Mouse (Mus musculus): ENCODE results near the gene Gga3. TPM values are rescaled to one million over a fixed set of nuclear protein-coding genes. Genes with fewer than 3 reads are reported as not detected.

Gga3 gene
- polyA plus RNA-seq, 1 experiment from 2014 or later, result 6.8 TPM

- ATAC-seq (no peak), DNase-seq (ENCODE audit: low spot score) (no peak)
- Histone ChIP-seq H3K27me3 (replicated peaks; ENCODE audit: insufficient read depth, low read length) (no peaks in the 10 kb centered on the region), H3K4me3 (ENCODE audit: low read depth, low read length) (no peak overlapping the region), H3K27ac (ENCODE audit: low read length) (no peak overlapping the region), H3K4me2 (replicated peaks; ENCODE audit: low read depth, low read length) (no peak overlapping the region), H3K4me1 (ENCODE audit: insufficient read depth, low read depth, low read length) (no peaks in the 10 kb centered on the region), H3K9ac (replicated peaks; ENCODE audit: low read depth) (no peak overlapping the region), H3K9me3 (ENCODE audit: low read length) (no peaks in the 10 kb centered on the region), H3K36me3 (ENCODE audit: insufficient read depth, low read length) (peaks cover 55% of the 10 kb centered on the region)
- no peak for TF ChIP-seq EP300 (IDR thresholded peaks at IDR 0.05)
- no peak for TF ChIP-seq CTCF (IDR thresholded peaks at IDR 0.05)
- WGBS, result 76% methylated on average over 9 of the region's 9 CpGs
These were observed 15.9 kb downstream of the Gga3 start for GRCm38 (mm10) chr11:115587984-115588383.

GRCm38 (mm10) chr11:115586403-115586802, 17.4 kb downstream of the Gga3 start:
- TF ChIP-seq CTCF (IDR thresholded peaks at IDR 0.05), result no peak
- no peak for TF ChIP-seq EP300 (IDR thresholded peaks at IDR 0.05)
- Histone ChIP-seq H3K36me3 (ENCODE audit: insufficient read depth, low read length) (peaks cover 57% of the 10 kb centered on the region), H3K4me1 (ENCODE audit: insufficient read depth, low read depth, low read length) (no peaks in the 10 kb centered on the region), H3K9me3 (ENCODE audit: low read length) (no peaks in the 10 kb centered on the region), H3K4me3 (ENCODE audit: low read depth, low read length) (no peak overlapping the region), H3K27ac (ENCODE audit: low read length) (no peak overlapping the region), H3K9ac (replicated peaks; ENCODE audit: low read depth) (no peak overlapping the region), H3K27me3 (replicated peaks; ENCODE audit: insufficient read depth, low read length) (no peaks in the 10 kb centered on the region), H3K4me2 (replicated peaks; ENCODE audit: low read depth, low read length) (no peak overlapping the region)
- DNase-seq (ENCODE audit: low spot score), result no peak
- WGBS, result 86% methylated on average over 9 of the region's 9 CpGs
- ATAC-seq, result no peak

GRCm38 (mm10) chr11:115585573-115586100, 18.2 kb downstream of the Gga3 start:
- no peak overlapping the region for H3K4me3 ChIP-seq (ENCODE audit: low read depth, low read length)
- peaks cover 51% of the 10 kb centered on the region for H3K36me3 ChIP-seq (ENCODE audit: insufficient read depth, low read length)
- no peak for DNase-seq (ENCODE audit: low spot score)
- H3K27me3 ChIP-seq (replicated peaks; ENCODE audit: insufficient read depth, low read length), result no peaks in the 10 kb centered on the region
- no peak for TF ChIP-seq CTCF (IDR thresholded peaks at IDR 0.05)
- peak; percentile 29; the same call in 1 of the 2 replicates for TF ChIP-seq EP300 (IDR thresholded peaks at IDR 0.05)
- H3K4me2 ChIP-seq (replicated peaks; ENCODE audit: low read depth, low read length), result no peak overlapping the region
- no peaks in the 10 kb centered on the region for H3K9me3 ChIP-seq (ENCODE audit: low read length)
- H3K9ac ChIP-seq (replicated peaks; ENCODE audit: low read depth), result no peak overlapping the region
- ATAC-seq, result peak; percentile 14; the same call in 1 of the 2 replicates
- 0 out of 2 replicates have a peak overlapping the region, but pooled peaks have one; percentile 5 for H3K27ac ChIP-seq (ENCODE audit: low read length)
- 79% methylated on average over 7 of the region's 7 CpGs for WGBS
- H3K4me1 ChIP-seq (ENCODE audit: insufficient read depth, low read depth, low read length), result no peaks in the 10 kb centered on the region

- 78% methylated on average over 10 of the region's 10 CpGs for WGBS
- H3K27ac ChIP-seq (ENCODE audit: low read length), result no peak overlapping the region
- no peak overlapping the region for H3K9ac ChIP-seq (replicated peaks; ENCODE audit: low read depth)
- no peaks in the 10 kb centered on the region for H3K4me1 ChIP-seq (ENCODE audit: insufficient read depth, low read depth, low read length)
- H3K27me3 ChIP-seq (replicated peaks; ENCODE audit: insufficient read depth, low read length), result no peaks in the 10 kb centered on the region
- DNase-seq (ENCODE audit: low spot score) (no peak), ATAC-seq (no peak)
- no peak overlapping the region for H3K4me2 ChIP-seq (replicated peaks; ENCODE audit: low read depth, low read length)
- TF ChIP-seq CTCF (IDR thresholded peaks at IDR 0.05) (no peak), EP300 (IDR thresholded peaks at IDR 0.05) (no peak)
- no peak overlapping the region for H3K4me3 ChIP-seq (ENCODE audit: low read depth, low read length)
- H3K9me3 ChIP-seq (ENCODE audit: low read length), result no peaks in the 10 kb centered on the region
- peaks cover 42% of the 10 kb centered on the region for H3K36me3 ChIP-seq (ENCODE audit: insufficient read depth, low read length)
These were observed 19.3 kb downstream of the Gga3 start for GRCm38 (mm10) chr11:115584376-115585073.

GRCm38 (mm10) chr11:115582913-115583606, 20.8 kb downstream of the Gga3 start:
- Histone ChIP-seq H3K4me2 (replicated peaks; ENCODE audit: low read depth, low read length) (no peak overlapping the region), H3K9me3 (ENCODE audit: low read length) (no peaks in the 10 kb centered on the region), H3K27ac (ENCODE audit: low read length) (no peak overlapping the region), H3K4me3 (ENCODE audit: low read depth, low read length) (no peak overlapping the region), H3K27me3 (replicated peaks; ENCODE audit: insufficient read depth, low read length) (no peaks in the 10 kb centered on the region), H3K4me1 (ENCODE audit: insufficient read depth, low read depth, low read length) (no peaks in the 10 kb centered on the region), H3K9ac (replicated peaks; ENCODE audit: low read depth) (no peak overlapping the region), H3K36me3 (ENCODE audit: insufficient read depth, low read length) (peaks cover 40% of the 10 kb centered on the region)
- 76% methylated on average over 10 of the region's 10 CpGs for WGBS
- TF ChIP-seq CTCF (IDR thresholded peaks at IDR 0.05) (no peak), EP300 (IDR thresholded peaks at IDR 0.05) (no peak)
- DNase-seq (ENCODE audit: low spot score) (no peak), ATAC-seq (no peak)

- Histone ChIP-seq H3K4me2 (replicated peaks; ENCODE audit: low read depth, low read length) (no peak overlapping the region), H3K27ac (ENCODE audit: low read length) (no peak overlapping the region), H3K27me3 (replicated peaks; ENCODE audit: insufficient read depth, low read length) (no peaks in the 10 kb centered on the region), H3K9me3 (ENCODE audit: low read length) (no peaks in the 10 kb centered on the region), H3K4me1 (ENCODE audit: insufficient read depth, low read depth, low read length) (no peaks in the 10 kb centered on the region), H3K4me3 (ENCODE audit: low read depth, low read length) (no peak overlapping the region), H3K9ac (replicated peaks; ENCODE audit: low read depth) (no peak overlapping the region), H3K36me3 (ENCODE audit: insufficient read depth, low read length) (peaks cover 17% of the 10 kb centered on the region; the same call in 1 of the 2 replicates)
- TF ChIP-seq EP300 (IDR thresholded peaks at IDR 0.05), result no peak
- no peak for TF ChIP-seq CTCF (IDR thresholded peaks at IDR 0.05)
- DNase-seq (ENCODE audit: low spot score) (no peak), ATAC-seq (no peak)
These were observed 24.8 kb downstream of the Gga3 start for GRCm38 (mm10) chr11:115579080-115579479.

Measured in lung, postnatal 0 days (tissue).